Mouse (Mus musculus) limb, embryonic 13.5 days (tissue): ENCODE measurements at regions not wholly inside any gene's neighbourhood (a gene's known extent, or its start where the extent isn't known, plus 50 kb on each side); places are given as distances from the start of the nearest gene placed in this dataset.
A peak's percentile ranks its signal among the peaks of the same experiment; 100 is the strongest.

ENCODE experiments used
- ATAC-seq: fragments of 200-750 bp; cut with Nextera tagmentation; 2 replicates; pipeline ENCODE4 v1.8.0; 2017; ENCODE audit warnings: low read depth, moderate number of reproducible peaks, moderate TSS enrichment; ENCODE audit not compliant: low FRiP score
- H3K27ac ChIP-seq: fragments of 300-500 bp; sonication (generic); 2 replicates; pipeline ENCODE4 v1.5.1; 2015; ENCODE audit warnings: inconsistent platforms, mild to moderate bottlenecking, moderate library complexity
- H3K27me3 ChIP-seq: fragments of 300-500 bp; sonication (generic); 2 replicates; pipeline ENCODE4 v1.6.1; 2015; ENCODE audit warnings: mild to moderate bottlenecking, inconsistent platforms
- H3K36me3 ChIP-seq: fragments of 300-500 bp; sonication (generic); 2 replicates; pipeline ENCODE4 v1.6.1; 2015; ENCODE audit warnings: inconsistent platforms, mild to moderate bottlenecking, moderate library complexity
- H3K4me1 ChIP-seq: fragments of 300-500 bp; sonication (generic); 2 replicates; pipeline ENCODE4 v1.6.1; 2015; ENCODE audit warnings: inconsistent platforms
- H3K4me2 ChIP-seq: fragments of 300-500 bp; sonication (generic); replicated peaks from 2 replicates; pipeline ENCODE4 v1.6.1; 2015; ENCODE audit warnings: inconsistent platforms, mild to moderate bottlenecking, moderate library complexity
- H3K4me3 ChIP-seq: fragments of 300-500 bp; sonication (generic); 2 replicates; pipeline ENCODE4 v1.5.1; 2015; ENCODE audit warnings: moderate library complexity, mild to moderate bottlenecking, inconsistent platforms
- H3K9ac ChIP-seq: fragments of 300-500 bp; sonication (generic); 2 replicates; pipeline ENCODE4 v1.6.1; 2015; ENCODE audit warnings: mild to moderate bottlenecking, inconsistent platforms
- H3K9me3 ChIP-seq: fragments of 300-500 bp; sonication (generic); 2 replicates; pipeline ENCODE4 v1.6.1; 2016; ENCODE audit warnings: inconsistent platforms
- WGBS: fragments of 180-500 bp; shearing (Covaris S2); methylation state at CpG from one replicate; pipeline ENCODE4 v1.1.7; 2015; 5-methylcytosine and 5-hydroxymethylcytosine counted together

- 77% methylated on average over 7 of the region's 7 CpGs for WGBS
Observed at GRCm38 (mm10) chr9:83700916-83701315, 105.2 kb downstream of the Elovl4 start.

GRCm38 (mm10) chr9:83700056-83700455 lies 106.0 kb downstream of the Elovl4 start:
- Histone ChIP-seq H3K27me3 (no peaks in the 10 kb centered on the region), H3K9ac (no peak overlapping the region), H3K4me3 (no peak overlapping the region), H3K27ac (no peak overlapping the region), H3K9me3 (no peaks in the 10 kb centered on the region), H3K36me3 (no peaks in the 10 kb centered on the region), H3K4me2 (no peak overlapping the region), H3K4me1 (peaks cover 7% of the 10 kb centered on the region; the same call in 1 of the 2 replicates)
- no peak for ATAC-seq
- 82% methylated on average over 7 of the region's 7 CpGs for WGBS

More at GRCm38 (mm10) chr9:83700916-83701315, 105.2 kb downstream of the Elovl4 start:
- Histone ChIP-seq H3K27me3 (no peaks in the 10 kb centered on the region), H3K9me3 (no peaks in the 10 kb centered on the region), H3K4me2 (no peak overlapping the region), H3K27ac (no peak overlapping the region), H3K36me3 (no peaks in the 10 kb centered on the region), H3K9ac (no peak overlapping the region), H3K4me3 (no peak overlapping the region), H3K4me1 (peaks cover 7% of the 10 kb centered on the region; the same call in 1 of the 2 replicates)
- no peak for ATAC-seq

GRCm38 (mm10) chr9:83691332-83692198 lies 114.5 kb downstream of the Elovl4 start:
- no peaks in the 10 kb centered on the region for H3K36me3 ChIP-seq
- no peak overlapping the region for H3K27ac ChIP-seq
- H3K4me3 ChIP-seq = peak overlapping the region; percentile 26
- peaks cover 9% of the 10 kb centered on the region; the same call in 1 of the 2 replicates for H3K27me3 ChIP-seq
- H3K9me3 ChIP-seq = no peaks in the 10 kb centered on the region
- peaks cover 15% of the 10 kb centered on the region for H3K4me1 ChIP-seq
- no peak overlapping the region for H3K9ac ChIP-seq
- peak; percentile 72; the same call in 1 of the 2 replicates for ATAC-seq
- WGBS = 16% methylated on average over 24 of the region's 24 CpGs
- H3K4me2 ChIP-seq = peak overlapping the region; percentile 55
